Mouse (Mus musculus) hindbrain, embryonic 15.5 days (tissue): ENCODE measurements at regions not wholly inside any gene's neighbourhood (a gene's known extent, or its start where the extent isn't known, plus 50 kb on each side); places are given as distances from the start of the nearest gene placed in this dataset.

ENCODE experiments used
- ATAC-seq: fragments of 200-750 bp; cut with Nextera tagmentation; 2 replicates; pipeline ENCODE4 v1.8.0; 2017; ENCODE audit warnings: low read depth, moderate number of reproducible peaks, moderate TSS enrichment; ENCODE audit not compliant: low FRiP score
- H3K27ac ChIP-seq: fragments of 300-500 bp; sonication (generic); replicated peaks from 2 replicates; pipeline ENCODE4 v1.5.1; 2015; ENCODE audit warnings: mild to moderate bottlenecking, inconsistent platforms
- H3K27me3 ChIP-seq: fragments of 300-500 bp; sonication (generic); 2 replicates; pipeline ENCODE4 v1.6.1; 2015; ENCODE audit warnings: control low read depth, inconsistent platforms
- H3K36me3 ChIP-seq: fragments of 300-500 bp; sonication (generic); 2 replicates; pipeline ENCODE4 v1.6.1; 2015; ENCODE audit warnings: control low read depth, inconsistent platforms
- H3K4me1 ChIP-seq: fragments of 300-500 bp; sonication (generic); replicated peaks from 2 replicates; pipeline ENCODE4 v1.6.1; 2015; ENCODE audit warnings: control low read depth, inconsistent platforms
- H3K4me2 ChIP-seq: fragments of 300-500 bp; sonication (generic); 2 replicates; pipeline ENCODE4 v1.6.1; 2015; ENCODE audit warnings: moderate library complexity, mild to moderate bottlenecking, inconsistent platforms
- H3K4me3 ChIP-seq: fragments of 300-500 bp; sonication (generic); 2 replicates; pipeline ENCODE4 v1.5.1; 2015; ENCODE audit warnings: mild to moderate bottlenecking, inconsistent platforms
- H3K9ac ChIP-seq: fragments of 300-500 bp; sonication (generic); 2 replicates; pipeline ENCODE4 v1.6.1; 2015; ENCODE audit warnings: inconsistent platforms
- H3K9me3 ChIP-seq: fragments of 300-500 bp; sonication (generic); 2 replicates; pipeline ENCODE4 v1.6.1; 2016; ENCODE audit warnings: control low read depth, inconsistent platforms
- WGBS: fragments of 180-500 bp; shearing (Covaris S2); methylation state at CpG from one replicate; pipeline ENCODE4 v1.1.7; 2015; 5-methylcytosine and 5-hydroxymethylcytosine counted together

DNA sequence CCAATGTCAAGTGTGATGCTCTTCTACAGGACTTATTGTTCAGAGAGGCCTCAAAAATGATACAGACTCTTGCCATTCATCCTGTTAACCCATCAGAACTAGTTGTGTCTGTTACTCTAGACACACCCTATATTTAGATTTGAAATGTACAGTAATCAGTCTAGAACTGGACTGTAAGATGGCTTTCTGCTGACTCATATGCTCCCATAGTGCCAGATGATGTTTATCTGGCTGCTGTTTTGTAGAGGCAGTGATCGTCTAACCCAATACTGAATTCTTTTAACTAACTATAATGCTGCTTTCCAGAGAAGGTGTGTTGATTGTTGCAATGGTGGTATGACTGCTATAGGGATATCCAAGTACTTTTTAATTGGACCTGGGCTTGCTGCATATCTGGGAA, 185.9 kb upstream of the Npsr1 start:
- Histone ChIP-seq H3K4me3 (no peak overlapping the region), H3K9ac (no peak overlapping the region), H3K4me1 (no peaks in the 10 kb centered on the region), H3K36me3 (no peaks in the 10 kb centered on the region), H3K9me3 (no peaks in the 10 kb centered on the region), H3K27me3 (no peaks in the 10 kb centered on the region), H3K4me2 (no peak overlapping the region), H3K27ac (no peak overlapping the region)
- 90% methylated on average over 1 of the region's 1 CpGs for WGBS
- no peak; the same call in 1 of the 2 replicates for ATAC-seq

- no peaks in the 10 kb centered on the region for H3K36me3 ChIP-seq
- H3K4me2 ChIP-seq = no peak overlapping the region
- no peak overlapping the region for H3K4me3 ChIP-seq
- H3K4me1 ChIP-seq = no peaks in the 10 kb centered on the region
- H3K9me3 ChIP-seq = no peaks in the 10 kb centered on the region
- no peak overlapping the region for H3K9ac ChIP-seq
- no peak for ATAC-seq
- 90% methylated on average over 5 of the region's 5 CpGs for WGBS
- H3K27me3 ChIP-seq = no peaks in the 10 kb centered on the region
- no peak overlapping the region for H3K27ac ChIP-seq
Measured at GRCm38 (mm10) chr9:23917345-23917744, 180.5 kb upstream of the Npsr1 start.

DNA sequence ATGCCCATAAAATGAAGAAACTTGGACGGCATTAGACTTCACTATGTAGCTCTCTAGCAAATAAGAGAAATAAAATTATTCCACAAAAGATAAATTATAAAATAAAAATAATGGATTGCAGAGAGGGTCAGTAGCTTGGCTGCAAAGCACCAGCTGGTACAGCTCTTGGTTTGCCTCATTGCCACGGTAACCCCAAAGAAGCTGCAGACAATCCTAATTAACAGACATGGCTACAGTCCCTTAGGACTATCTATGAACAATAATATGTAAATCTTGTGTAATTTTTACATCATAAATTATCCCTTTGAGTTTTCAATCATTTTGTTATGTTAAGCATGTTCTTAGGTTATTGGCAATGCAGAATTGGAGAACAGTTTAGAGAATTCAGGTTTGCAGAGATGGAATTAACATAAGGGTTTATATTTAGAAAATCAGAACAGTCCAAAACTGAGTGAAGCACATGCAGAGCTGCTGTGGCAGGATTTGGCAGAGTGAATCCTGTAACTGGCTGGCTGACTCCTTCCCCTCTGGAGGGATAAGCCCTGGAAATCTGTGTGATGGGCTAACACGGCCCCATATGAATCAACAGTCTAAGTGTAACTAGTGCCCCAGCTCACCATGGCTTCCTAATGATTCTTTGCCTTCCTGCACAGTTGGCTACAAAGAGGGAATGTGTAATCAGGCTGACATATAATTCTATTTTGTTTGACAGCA, 178.4 kb upstream of the Npsr1 start:
- Histone ChIP-seq H3K9ac (no peak overlapping the region), H3K27me3 (no peaks in the 10 kb centered on the region), H3K36me3 (no peaks in the 10 kb centered on the region), H3K4me3 (no peak overlapping the region), H3K4me1 (no peaks in the 10 kb centered on the region), H3K9me3 (no peaks in the 10 kb centered on the region), H3K27ac (no peak overlapping the region), H3K4me2 (no peak overlapping the region)
- WGBS = 40% methylated on average over 3 of the region's 3 CpGs
- ATAC-seq = 0 out of 2 replicates have a peak, but pooled peaks have one; percentile 69

GRCm38 (mm10) chr9:23932185-23932584, 165.6 kb upstream of the Npsr1 start:
- Histone ChIP-seq H3K4me1 (no peaks in the 10 kb centered on the region), H3K36me3 (no peaks in the 10 kb centered on the region), H3K9me3 (no peaks in the 10 kb centered on the region), H3K27me3 (no peaks in the 10 kb centered on the region), H3K9ac (no peak overlapping the region), H3K4me2 (no peak overlapping the region), H3K4me3 (no peak overlapping the region), H3K27ac (no peak overlapping the region)
- no peak for ATAC-seq

DNA sequence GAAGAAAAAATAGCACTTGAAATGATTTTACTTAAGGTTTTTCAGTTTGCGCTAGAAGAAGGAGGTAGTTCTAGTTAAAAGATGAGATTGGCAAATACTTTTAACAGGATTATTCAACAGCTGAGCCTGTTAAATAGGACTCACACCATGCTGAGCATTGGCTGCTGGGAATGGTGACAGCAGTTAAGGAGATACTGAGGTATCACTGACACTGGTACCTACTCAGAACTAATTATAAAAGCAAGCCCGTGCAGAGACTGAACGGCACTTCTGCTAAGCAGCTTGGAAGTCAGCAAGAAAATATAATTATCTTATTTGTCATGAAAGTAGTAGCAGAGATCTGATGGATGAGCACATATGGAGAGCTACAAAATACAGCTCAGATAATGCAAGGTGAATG, 163.5 kb upstream of the Npsr1 start:
- H3K4me3 ChIP-seq = no peak overlapping the region
- H3K36me3 ChIP-seq = no peaks in the 10 kb centered on the region
- H3K4me1 ChIP-seq = no peaks in the 10 kb centered on the region
- no peaks in the 10 kb centered on the region for H3K27me3 ChIP-seq
- ATAC-seq = no peak
- H3K9me3 ChIP-seq = no peaks in the 10 kb centered on the region
- no peak overlapping the region for H3K9ac ChIP-seq
- no peak overlapping the region for H3K27ac ChIP-seq
- 64% methylated on average over 3 of the region's 3 CpGs for WGBS
- no peak overlapping the region for H3K4me2 ChIP-seq

DNA sequence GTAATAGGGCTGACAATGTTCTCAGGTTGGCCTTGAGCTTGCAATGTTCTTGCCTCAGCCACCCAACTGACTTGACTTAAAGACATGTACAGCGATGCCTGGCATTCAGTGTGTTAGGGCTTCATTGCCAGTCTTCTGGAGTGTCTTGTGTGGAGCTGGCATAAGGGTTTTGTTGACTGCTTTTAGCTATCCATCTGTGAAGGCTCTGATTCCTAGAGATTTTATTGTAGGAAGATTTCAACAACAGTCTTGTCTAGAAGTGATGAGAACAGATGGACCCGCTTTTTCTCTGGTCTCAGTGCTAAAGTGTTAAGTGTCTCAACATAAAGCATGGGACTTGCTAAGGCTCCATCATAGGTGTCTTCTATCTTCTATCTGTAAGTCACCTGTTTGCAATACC, 145.3 kb upstream of the Npsr1 start:
- WGBS = 99% methylated on average over 2 of the region's 2 CpGs
- H3K4me2 ChIP-seq = no peak overlapping the region
- H3K4me1 ChIP-seq = no peaks in the 10 kb centered on the region
- H3K36me3 ChIP-seq = no peaks in the 10 kb centered on the region
- H3K9ac ChIP-seq = no peak overlapping the region
- no peaks in the 10 kb centered on the region for H3K9me3 ChIP-seq
- no peak overlapping the region for H3K4me3 ChIP-seq
- H3K27me3 ChIP-seq = no peaks in the 10 kb centered on the region
- no peak for ATAC-seq
- H3K27ac ChIP-seq = no peak overlapping the region

DNA sequence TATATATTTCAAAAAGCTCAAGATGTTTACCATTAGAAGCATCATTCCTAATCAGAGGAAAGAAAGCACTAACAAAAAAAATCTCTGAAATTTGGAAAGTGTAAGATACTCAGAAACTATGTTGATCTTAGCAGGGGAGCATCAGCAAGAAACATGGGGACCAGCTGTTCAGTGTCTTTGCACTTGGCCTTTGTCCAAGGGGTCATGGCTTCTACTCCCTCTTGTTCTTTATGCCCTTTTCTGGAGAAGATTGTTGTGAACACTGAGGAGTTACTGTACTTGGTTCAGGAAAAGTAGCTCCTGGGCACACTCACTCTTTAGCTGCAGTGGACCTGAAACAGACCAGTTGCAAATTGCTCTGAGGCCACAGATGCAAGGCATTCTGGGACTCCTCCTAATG, 141.2 kb upstream of the Npsr1 start:
- Histone ChIP-seq H3K36me3 (no peaks in the 10 kb centered on the region), H3K9me3 (no peaks in the 10 kb centered on the region), H3K4me3 (no peak overlapping the region), H3K4me2 (no peak overlapping the region), H3K27me3 (no peaks in the 10 kb centered on the region), H3K4me1 (no peaks in the 10 kb centered on the region), H3K27ac (no peak overlapping the region), H3K9ac (no peak overlapping the region)
- no peak for ATAC-seq

DNA sequence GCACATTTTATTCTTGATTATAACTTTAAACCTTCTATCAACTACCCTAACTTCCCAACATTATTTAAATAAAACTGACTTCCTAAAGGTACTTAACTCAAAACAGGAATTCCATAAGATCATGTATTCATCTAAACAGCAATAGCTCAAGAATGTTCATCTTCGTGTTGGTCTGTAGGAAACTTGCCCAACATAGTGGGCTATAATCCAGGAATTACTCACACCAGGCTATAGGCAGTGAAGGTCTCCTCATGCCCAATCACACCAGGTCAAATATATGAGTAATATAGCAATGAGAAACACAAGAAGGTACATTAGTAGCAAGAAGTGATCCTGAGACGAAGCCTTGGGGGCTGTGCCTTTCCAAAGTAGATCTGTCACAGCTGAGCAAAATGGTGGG, 128.1 kb upstream of the Npsr1 start:
- Histone ChIP-seq H3K36me3 (no peaks in the 10 kb centered on the region), H3K4me2 (no peak overlapping the region), H3K9me3 (no peaks in the 10 kb centered on the region), H3K27ac (no peak overlapping the region), H3K9ac (no peak overlapping the region), H3K4me3 (no peak overlapping the region), H3K27me3 (no peaks in the 10 kb centered on the region), H3K4me1 (no peaks in the 10 kb centered on the region)
- no peak for ATAC-seq
- WGBS = 93% methylated on average over 2 of the region's 2 CpGs

- Histone ChIP-seq H3K27ac (no peak overlapping the region), H3K27me3 (no peaks in the 10 kb centered on the region), H3K4me3 (no peak overlapping the region), H3K4me1 (no peaks in the 10 kb centered on the region), H3K9ac (no peak overlapping the region), H3K9me3 (no peaks in the 10 kb centered on the region), H3K36me3 (no peaks in the 10 kb centered on the region), H3K4me2 (no peak overlapping the region)
- 40% methylated on average over 1 of the region's 1 CpGs for WGBS
- ATAC-seq = no peak
Measured at GRCm38 (mm10) chr9:23973206-23973605, 124.6 kb upstream of the Npsr1 start.

GRCm38 (mm10) chr9:23977574-23977973, 120.2 kb upstream of the Npsr1 start:
- H3K4me3 ChIP-seq = no peak overlapping the region
- no peak overlapping the region for H3K27ac ChIP-seq
- no peaks in the 10 kb centered on the region for H3K27me3 ChIP-seq
- no peaks in the 10 kb centered on the region for H3K4me1 ChIP-seq
- ATAC-seq = no peak
- no peak overlapping the region for H3K4me2 ChIP-seq
- H3K36me3 ChIP-seq = no peaks in the 10 kb centered on the region
- H3K9me3 ChIP-seq = no peaks in the 10 kb centered on the region
- no peak overlapping the region for H3K9ac ChIP-seq
- WGBS = 89% methylated on average over 4 of the region's 4 CpGs

DNA sequence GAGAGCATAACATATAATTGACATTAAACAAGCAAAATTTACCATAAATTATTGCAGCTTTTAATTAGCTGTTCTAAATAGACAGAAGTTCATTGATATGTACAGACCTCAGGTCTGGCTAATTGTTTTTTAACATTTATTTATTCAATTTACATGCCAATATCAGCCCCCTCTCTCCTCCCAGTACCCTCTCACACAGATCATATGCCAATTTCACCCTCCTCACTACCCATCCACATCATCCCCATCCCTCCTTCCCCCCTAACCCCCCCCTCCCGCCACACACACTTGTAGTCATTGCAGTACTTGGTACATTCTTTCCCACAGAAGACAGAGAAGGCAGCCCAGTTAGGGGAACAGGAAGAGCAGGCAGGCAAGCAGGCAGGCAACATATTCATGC, 91.4 kb upstream of the Npsr1 start:
- WGBS = 88% methylated on average over 1 of the region's 1 CpGs
- Histone ChIP-seq H3K9me3 (no peaks in the 10 kb centered on the region), H3K4me3 (no peak overlapping the region)

GRCm38 (mm10) chr9:24038274-24038673, 59.5 kb upstream of the Npsr1 start:
- ATAC-seq = no peak
- Histone ChIP-seq H3K4me1 (no peaks in the 10 kb centered on the region), H3K4me3 (no peak overlapping the region), H3K9ac (no peak overlapping the region), H3K4me2 (no peak overlapping the region), H3K9me3 (no peaks in the 10 kb centered on the region), H3K27me3 (no peaks in the 10 kb centered on the region), H3K27ac (no peak overlapping the region), H3K36me3 (no peaks in the 10 kb centered on the region)
- 52% methylated on average over 4 of the region's 4 CpGs for WGBS

More for the DNA sequence above, 91.4 kb upstream of the Npsr1 start:
- Histone ChIP-seq H3K4me1 (no peaks in the 10 kb centered on the region), H3K27ac (no peak overlapping the region), H3K4me2 (no peak overlapping the region), H3K27me3 (no peaks in the 10 kb centered on the region), H3K9ac (no peak overlapping the region), H3K36me3 (no peaks in the 10 kb centered on the region)
- ATAC-seq = no peak
